Mouse (Mus musculus): ENCODE results near the gene Sun1.

The Sun1 gene

DNA sequence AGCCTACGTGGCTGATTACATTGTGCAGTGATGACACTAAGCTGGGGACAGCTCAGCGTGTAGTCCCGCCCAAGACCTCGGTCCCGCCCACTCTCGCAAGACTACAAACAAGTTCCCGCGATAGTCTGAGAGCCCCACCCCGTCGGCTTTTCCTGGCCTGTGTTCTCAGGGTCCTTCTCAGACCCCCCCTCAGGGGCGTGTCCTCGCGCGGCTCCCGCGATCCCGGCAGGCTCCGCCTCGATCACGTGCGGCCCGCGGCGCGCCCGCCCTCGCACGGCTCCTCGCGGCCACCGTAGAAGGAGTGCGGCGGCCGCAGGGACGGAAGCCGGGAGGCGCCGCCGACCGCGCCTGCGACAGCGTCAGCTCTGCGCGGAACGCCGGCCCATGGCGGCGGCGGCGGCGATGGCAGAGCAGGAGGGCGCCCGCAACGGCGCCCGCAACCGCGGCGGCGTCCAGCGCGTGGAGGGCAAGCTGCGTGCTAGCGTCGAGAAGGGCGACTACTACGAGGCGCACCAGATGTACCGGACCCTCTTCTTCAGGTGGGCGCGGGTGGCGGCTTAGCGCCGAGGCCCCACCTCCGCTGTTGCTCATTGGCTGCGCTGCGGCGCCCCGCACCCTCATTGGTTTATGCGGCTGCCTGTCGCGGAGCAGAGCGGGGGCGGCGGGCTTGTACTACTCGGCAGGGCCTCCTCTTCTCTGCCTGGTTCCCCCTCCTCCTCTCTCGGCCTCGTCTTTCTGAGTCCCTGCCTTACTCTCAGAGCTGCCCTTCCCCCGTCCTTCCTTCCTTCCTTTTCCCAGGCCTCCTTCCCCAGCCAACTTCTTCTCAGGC is 51.9 kb downstream of the Sun1 start, which contains the start of gene Get4:
TSS of gene Get4 (plus strand) at position 244 of the 829 bp plus-strand sequence.
- peak; percentile 99 for DNase-seq (ENCODE audit: low read depth)

DNA sequence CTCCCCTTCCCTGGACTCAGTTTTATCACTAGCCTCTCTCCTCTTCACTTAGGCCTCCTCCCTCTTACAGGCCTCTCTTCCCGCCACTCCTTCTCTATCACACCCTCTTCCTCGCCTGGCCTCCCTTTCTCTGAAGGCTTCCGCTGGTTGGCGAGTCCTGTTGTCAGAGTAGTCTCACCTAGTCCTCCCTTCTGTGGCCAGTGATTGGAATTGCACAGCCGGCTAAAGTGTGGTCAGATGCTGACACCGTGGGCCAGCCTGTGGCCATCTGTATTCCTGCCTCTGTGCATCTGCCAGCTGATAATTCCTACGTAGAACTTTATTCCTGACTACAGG is 52.4 kb downstream of the Sun1 start:
- DNase-seq (ENCODE audit: low read depth): peak; percentile 64

DNA sequence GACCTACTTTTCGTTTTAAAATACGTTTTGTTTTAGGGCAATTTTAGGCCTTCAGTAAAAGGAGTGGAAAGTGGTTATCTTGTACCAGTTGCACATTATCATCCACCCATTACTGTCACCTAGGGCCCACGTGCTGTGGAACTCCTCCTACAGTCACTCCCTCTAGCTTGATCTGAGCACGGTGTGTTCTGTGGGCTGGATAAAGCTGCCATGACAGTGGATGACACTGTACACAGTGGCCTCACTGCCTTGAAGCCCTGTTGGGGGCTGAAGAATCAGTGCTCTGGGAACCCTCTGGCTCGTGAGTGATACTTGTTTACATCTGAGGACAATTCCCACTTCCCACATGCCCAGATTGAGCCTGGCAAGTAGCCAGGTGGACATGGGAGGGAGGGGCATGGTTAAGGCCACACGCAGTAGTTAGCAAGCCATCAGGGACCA is 52.9 kb downstream of the Sun1 start:
- DNase-seq (ENCODE audit: low read depth): peak; percentile 66

DNA sequence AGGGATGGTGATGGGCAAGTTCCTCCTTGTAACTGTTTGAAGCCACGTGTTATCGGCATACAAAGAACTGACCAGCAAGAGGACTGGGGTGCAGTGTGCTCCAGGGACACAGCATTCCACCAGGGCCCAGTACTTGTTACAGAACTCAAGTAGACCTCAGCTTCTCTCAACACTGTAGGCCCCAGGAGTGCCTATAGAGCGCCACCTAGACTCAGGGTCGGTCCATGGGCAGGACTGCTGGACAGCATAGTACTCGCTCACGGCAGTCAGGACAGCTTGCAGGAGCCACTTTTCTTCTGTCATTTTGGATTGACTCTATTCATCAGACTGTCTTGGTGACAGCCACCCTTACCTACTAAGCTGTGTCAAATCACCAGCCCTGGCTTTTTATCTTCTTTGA is 54.5 kb downstream of the Sun1 start:
- no peak for DNase-seq (ENCODE audit: low read depth)

DNA sequence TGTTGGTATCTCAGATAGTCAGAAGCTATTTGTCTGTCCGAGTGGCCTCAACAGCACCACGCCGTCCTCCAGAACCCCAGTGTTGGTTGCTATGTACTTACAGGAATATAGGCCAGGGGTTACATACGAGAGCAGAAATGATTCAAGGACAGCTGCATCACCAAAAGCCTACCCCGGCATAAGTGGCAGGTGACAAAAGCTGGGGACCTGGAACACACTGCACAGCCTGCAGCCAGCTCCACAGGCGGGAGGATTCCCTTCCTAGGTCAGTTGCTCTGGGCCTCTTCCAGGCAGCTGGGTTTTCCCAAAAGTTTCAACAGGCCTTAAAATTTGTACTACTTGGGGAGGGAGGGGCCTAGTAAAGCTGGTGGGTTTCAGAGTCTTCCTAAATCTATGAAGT is 55.3 kb downstream of the Sun1 start:
- DNase-seq (ENCODE audit: low read depth): no peak

DNA sequence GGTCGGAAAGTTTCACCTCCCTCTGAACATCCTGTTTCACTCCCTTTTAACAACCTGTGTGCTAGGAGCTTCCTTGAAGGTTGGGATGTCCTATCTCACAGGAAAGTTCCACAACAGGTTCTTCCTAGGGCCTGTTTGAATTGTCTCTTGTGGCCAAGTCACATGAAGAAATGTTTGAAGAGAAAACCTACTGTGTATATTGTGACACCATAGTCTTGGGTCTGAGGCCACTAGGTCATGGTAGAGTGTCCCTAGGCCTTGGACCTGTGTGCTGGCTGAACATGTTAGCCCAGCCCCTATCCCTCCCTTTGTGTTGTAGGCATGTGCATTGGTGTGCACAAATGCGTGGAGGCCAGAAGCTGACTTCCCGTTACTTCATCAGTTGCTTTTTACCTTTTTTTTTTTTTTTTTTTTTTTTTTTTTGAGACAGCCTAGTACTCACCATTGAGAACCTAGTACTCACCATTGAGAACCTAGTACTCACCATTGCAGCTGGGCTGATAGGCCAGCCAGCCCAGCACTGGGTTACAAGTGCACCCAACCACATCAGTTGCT is 55.9 kb downstream of the Sun1 start:
- no peak for DNase-seq (ENCODE audit: low read depth)

DNA sequence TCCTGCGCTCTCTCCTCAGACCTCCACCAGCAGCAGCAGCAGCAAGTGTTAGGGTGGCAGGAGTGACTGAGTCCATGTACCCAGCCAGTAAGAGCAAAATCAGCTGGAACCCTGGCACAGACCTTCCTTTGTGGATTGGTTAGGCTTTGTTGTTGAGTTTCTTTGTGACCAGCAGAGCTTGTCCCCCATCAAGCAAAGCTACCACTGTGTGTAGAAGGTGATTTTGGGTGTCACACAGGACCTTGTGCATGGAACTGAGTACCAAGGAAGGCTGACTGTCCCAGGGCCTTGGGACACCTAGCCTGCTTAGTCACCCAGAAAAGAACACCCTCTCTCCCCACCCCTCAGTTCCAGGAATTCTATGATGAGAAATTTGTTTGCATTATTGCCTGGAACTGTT is 56.8 kb downstream of the Sun1 start:
- no peak for DNase-seq (ENCODE audit: low read depth)

DNA sequence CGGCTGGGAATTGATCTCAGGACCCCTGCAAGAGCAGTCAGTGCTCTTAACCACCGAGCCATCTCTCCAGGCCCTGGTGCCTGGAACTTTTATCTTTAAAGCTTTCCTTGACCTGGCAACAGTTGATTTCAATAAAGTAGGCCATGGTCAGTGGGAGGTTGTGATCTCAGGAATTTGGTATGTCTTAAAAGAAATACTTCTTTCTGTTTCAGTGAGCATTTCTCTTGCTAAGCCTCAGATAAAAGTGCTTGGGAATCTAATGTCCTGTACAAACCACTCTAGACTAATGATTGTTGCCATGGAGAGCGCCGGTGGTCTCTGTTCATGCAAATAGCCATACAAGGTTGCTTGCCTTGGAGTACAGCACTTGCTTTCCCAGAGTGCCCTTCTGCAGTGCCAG is 57.4 kb downstream of the Sun1 start:
- no peak for DNase-seq (ENCODE audit: low read depth)

DNA sequence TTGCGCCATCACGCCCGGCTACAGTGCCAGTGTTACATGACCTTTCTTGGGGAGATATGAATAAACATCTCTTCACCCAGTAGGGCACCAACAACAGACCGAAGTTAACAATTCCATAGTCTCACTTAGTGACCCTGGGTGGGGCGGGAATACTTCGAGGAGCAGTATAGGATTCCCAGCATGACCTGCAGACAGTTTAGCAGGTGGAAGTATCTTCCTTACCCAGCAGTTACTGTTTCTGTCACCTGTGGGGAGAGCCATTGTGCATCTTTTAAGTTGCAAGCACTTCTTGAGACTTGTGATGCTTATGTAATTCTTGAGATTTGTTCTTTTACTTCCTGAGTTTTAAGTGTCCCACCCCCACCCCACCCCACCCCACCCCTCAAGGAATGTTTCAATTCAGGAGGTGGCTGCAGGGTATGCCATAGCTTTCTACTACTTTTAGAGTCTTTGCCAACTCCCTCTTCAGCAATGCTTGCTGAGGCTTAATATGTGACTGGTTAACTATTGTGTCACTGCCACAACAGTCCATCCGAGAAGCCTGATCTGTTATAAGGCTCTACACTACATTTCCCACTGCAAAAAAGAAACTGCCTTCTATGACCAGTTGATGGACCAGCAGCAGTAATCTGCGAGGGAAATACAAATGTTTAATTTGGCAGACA is 58.1 kb downstream of the Sun1 start:
- DNase-seq (ENCODE audit: low read depth): no peak

DNA sequence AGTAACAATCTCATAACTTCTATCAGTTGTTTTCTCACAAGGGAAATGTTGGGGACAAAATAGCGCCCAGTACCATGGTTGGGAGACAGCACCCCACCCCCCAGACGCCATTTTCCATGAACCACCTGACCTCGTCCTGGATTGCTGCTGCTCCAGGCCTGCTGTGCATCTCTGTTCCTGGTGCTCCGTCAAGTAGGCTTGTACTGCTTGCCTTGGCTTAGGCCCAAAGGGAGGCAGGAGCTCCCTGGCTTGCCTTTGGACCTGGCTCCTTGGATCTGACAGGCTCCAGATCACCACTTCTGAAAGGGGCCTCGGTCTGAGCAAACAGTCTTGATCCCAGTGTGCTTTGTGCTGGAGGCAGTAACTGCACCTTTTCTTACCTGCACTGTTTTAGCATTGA is 59.4 kb downstream of the Sun1 start:
- DNase-seq (ENCODE audit: low read depth): no peak

DNA sequence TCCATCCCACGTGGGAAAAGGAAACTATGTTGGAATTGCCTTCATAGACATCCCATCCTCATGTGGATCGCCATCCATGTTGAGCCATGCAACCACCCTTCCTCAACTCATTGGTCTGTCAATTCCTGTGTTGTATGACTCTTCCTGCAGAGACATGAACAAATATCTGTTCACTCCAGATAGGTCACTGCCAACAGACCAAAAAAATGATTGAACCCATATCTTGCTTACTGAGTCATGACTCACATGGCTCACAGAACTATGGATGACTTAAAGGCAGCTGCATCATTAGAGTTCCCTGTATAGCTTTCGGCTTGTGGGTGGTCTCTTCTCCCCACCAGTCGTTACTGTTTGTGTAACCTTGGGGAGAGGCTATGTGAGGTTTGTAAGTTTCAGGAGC is 61.0 kb downstream of the Sun1 start:
- no peak for DNase-seq (ENCODE audit: low read depth)

DNA sequence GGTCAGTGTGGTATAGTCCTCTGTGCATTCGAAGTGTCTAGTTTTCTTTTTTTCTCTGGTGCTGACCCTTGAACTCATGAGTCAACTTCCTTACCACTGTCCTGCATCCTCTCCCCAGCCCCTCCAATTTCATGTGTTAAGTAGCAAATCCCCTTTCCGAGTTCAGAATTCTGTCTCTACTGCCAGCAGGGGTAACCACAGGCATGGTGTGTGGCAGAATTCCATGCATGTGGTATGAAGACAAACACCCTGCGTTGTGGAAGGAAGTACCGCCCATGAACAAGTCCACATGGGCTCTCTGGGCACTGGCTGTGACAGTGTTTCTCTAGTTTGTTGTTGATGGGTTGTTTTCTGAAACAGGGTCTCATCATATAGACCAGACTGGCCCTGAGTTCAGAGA is 67.2 kb downstream of the Sun1 start:
- no peak for DNase-seq (ENCODE audit: low read depth)

DNA sequence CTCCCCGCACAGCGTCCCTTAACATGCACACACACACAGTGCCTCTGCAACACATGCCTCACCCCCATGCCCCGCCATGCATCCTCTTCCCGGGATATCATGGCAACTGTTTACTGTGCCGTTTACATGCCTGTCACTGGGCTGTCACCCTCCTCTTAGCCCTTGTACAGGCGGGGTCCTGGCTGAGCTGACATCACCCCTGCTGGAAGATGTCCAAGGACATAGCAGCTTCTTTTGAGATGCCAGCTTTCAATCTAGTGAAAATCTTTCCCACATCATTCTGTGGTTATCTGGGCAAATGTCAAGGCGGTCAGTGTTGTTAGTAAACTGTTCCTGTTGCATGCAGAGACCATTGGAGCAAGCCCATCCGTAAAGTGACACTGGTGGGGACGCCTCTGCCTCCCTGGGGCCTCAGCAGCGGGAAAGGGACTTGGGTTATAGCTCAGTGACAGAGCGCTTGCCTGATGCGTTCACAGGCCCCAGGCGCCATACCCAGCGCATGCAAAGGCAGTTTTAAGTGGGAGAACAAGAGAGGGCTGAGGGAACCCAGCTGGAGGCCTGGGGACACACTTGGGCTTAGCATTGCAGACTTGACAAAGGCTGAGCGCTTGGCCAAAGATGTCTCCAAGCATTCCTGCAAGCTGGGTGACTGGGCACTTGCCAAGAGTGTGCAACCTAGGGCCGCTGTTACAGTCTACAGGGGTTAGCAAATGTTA is 70.5 kb downstream of the Sun1 start:
- DNase-seq (ENCODE audit: low read depth): no peak

DNA sequence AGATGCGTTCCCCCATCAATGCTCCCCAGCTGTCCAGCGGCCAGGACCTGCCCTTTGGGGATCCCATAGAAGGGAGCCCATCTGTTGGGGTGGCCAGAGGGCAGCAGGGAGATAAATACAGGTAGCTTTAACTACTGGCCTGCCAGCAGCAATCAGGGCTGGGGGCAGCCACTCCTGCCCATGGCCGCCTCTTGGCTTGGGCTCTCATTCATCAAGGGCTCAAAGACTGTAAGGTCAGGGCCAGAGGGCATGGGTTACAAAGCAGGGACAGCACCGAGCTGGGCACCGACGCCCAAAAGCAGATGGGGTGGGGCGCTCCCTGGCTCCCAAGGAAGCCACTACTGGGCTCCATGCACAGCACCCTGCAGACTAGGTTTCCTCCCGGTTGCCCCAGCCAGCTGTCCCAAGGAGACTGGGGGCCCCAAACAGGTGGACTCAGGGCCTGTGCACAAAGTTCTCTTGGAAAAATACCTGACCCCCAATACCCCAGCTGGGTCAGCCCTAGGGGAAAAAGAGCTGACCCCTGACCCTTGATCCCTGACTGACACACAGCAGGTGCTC is 71.6 kb downstream of the Sun1 start:
- DNase-seq (ENCODE audit: low read depth): no peak

DNA sequence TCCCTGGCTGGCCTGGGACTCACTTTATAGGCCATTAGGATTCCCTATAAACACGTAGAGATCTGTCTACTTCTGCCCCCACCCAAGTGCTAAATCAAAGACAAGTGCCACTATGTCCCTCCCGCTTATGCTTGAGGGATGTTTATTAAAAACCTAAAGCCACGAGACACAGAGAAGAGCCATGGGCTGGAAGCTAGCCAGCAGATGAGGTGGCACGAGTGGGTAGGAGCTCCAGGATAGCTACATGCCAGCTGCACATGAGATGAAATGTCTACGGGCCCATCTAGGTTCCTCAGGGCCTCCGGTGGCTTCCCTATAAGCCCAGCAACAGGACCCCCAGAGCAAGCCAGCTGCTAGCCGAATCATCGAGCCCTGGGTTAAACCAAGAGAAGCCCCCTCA is 76.8 kb downstream of the Sun1 start:
- no peak for DNase-seq (ENCODE audit: low read depth)

DNA sequence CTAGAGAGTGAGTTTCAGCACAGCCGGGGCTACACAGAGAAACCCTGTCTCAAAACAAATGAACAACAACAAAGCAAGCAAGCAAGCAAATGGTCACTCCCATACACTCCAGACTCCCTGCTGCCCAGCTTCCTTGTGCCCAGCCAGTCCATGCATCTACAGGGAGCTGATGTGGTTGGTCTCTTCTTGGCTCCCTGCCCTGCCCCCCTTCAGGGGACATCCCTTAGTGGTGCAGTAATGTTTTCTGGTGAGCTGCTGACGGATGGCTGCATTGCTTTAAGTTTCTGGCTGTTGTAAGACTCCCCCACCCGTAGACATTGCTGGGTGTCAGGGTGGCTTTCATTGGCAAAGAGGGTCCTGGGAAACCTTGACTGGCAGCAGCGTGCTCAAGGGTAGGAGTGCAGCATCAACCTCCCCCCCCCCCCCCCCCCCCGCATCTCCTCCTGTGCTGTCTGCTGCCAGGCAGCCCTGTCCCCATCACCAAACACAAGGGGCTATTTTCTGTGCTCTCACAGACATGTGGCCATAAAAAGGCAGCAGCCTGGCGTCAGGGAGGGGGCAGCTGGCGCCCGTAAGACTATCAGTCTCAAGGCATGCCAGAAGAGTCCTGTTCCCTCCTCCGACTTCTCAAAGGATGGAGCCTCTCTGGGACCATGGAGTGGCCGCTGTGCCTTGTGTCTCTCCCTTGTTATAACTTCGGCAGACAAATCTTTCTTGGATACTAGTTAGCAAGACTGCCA is 81.1 kb downstream of the Sun1 start:
- DNase-seq (ENCODE audit: low read depth): no peak

DNA sequence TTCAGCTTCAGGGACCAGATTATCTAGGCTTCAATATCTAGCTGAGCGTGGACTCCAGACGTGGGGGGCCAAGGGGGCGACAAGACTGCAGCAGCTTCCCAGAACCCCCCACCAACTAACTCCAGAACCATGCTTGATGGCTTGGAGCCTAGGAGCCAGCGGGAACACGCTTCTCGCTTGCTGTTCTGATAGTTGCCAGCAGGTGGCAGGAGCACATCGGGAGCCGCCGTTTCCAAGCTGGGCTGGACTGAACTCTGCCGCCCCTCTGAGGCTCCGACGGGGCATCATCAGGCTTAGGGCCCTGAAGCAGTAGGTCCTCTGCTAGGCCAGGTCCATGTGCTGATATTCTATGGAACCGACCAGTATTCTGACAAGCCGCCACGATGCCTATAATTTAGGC is 81.8 kb downstream of the Sun1 start:
- peak; percentile 69 for DNase-seq (ENCODE audit: low read depth)

DNA sequence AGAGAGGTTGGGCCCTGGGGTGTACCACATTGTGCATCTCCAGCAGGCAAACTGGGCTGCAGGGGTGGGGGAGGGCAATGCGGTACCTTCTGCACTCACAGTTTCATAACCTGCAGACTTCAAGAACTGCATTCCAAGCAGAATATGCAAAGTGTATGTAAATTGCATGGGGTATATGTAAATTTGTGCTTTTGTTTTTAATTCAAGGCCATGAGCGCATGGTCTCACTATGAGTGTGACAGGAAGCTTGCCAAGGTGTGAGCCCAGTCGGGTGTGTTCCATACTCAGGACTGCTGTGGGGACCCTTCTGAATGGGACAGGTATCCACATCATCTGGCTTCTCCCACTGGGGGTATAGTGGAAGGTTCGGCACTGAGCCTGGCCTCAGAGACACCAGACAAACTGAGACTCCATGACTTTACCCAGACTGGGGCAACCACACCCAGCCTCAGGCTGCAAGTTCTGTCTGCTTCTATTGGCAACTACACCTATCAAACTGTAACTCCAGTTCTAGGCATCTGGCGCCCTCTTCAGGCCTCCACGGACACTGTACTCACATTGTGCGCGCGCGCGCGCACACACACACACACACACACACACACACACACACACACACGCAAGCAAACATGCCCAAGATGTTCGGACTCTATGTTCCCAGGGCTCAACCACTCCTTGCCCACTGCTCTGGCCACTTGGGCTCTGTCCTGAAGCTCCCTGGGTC is 83.2 kb downstream of the Sun1 start:
- DNase-seq (ENCODE audit: low read depth): no peak

DNA sequence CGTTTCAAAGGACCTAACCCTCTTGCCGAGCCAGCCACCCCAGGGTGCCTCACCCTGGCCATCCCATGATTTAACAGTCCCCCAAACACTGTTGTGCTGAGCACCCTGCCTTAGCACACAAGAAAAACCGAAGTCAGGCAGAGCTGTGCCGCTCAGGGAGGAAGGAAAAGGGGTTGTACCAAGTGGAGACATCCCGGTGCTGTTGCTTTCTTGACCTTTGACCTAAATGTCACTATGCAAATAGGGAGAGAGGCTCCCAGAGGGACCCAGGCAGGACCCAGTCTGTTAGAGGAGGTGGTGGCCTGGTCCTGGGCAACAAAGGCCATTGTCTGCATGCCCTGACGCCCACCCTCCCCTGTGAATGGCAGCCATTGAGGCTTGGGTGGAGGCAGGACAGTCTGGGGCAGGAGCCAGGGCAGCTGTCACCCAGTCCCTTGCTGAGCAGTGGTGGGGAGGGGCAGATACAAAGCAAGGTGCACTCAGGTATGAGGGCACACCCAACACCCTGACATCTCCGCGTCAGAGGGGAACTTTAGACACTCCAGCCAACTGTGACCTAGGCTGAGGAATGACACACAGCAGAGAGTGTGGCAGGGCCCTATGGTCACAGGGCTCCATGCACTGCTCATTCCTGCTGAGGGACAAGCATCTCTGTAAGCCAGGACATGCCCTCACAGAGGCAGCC is 85.1 kb downstream of the Sun1 start:
- DNase-seq (ENCODE audit: low read depth): no peak

DNA sequence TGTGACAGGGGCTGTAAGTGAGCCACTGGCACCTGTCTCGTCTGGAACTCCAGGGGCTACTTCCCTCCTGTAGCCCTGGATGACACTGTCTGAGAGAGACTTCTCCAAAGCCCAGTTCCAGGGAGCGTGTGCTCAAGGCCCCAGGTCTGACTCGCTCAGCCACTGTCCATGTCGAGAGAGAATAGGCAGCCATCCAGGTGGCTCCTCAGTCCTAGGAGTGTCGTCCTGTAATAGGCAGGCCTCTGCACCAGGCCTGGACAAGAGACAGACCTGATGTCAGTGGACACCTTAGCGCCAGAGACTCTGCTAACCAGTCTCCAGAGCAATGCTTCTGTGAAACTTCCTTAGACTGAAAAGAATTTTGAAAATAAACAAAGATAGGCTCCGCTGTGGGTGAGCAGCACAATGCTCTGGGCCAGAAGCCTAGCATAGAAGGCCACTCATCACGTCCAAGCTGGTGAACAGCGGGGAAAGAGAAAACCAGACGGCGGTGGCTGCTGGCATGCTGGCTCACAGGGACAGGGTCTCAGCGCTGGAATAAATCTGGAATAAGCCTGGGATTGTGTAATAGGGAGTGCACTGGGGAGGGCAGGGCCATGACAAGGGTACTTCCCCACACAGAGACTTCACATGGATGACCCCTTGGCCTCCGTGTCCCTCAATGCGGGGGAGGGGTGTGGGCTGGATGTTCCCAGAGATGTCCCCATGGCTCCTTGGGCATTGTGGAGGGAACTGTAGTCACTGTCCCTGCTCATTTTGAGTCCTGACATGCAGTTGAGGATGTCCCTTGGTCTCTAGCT is 85.9 kb downstream of the Sun1 start:
- no peak for DNase-seq (ENCODE audit: low read depth)
